Mouse (Mus musculus) testis, adult 2 months (tissue): ENCODE data around the gene Bpifb1. TPM values are rescaled to one million over a fixed set of nuclear protein-coding genes. Genes with fewer than 3 reads are reported as not detected.

Source experiments
- polyA plus RNA-seq: library from polyadenylated mRNA; depleted of rRNA; stranded (reverse); fragments of >200 nt; gene quantifications from 2 replicates; pipeline ENCODE4 v1.2.3, GENCODE M21; 2012; rRNA removed

The Bpifb1 gene
- polyA plus RNA-seq, 1 experiment = 0.42 TPM

Other genes starting within 250 kb of the Bpifb1 start
- gene Bpifa6, start 215.9 kb upstream of the Bpifb1 start, polyA plus RNA-seq = 7.6 and 9.6 TPM in 2 replicates
- gene Bpifa2, start 182.6 kb upstream of the Bpifb1 start, polyA plus RNA-seq = 0.11 TPM in 1 of 2 replicates, not detected in the other
- 195 and 226 TPM in 2 replicates for gene Bpifa3, start 60.5 kb upstream of the Bpifb1 start, polyA plus RNA-seq
- 0.83 and 0.93 TPM in 2 replicates for gene Bpifa1, start 47.9 kb upstream of the Bpifb1 start, polyA plus RNA-seq
- not detected in 2 replicates for gene Bpifa5, start 28.2 kb upstream of the Bpifb1 start, polyA plus RNA-seq
- gene Bpifb5, start 32.9 kb downstream of the Bpifb1 start, polyA plus RNA-seq = 12.7 and 14.1 TPM in 2 replicates
- gene Bpifb9a, start 67.0 kb downstream of the Bpifb1 start, polyA plus RNA-seq = not detected in 2 replicates
- not detected in 2 replicates for gene Bpifb9b, start 116.4 kb downstream of the Bpifb1 start, polyA plus RNA-seq
- 3.1 and 5.0 TPM in 2 replicates for gene Cdk5rap1, start 182.2 kb downstream of the Bpifb1 start, polyA plus RNA-seq
- 5.7 and 7.2 TPM in 2 replicates for gene Snta1, start 217.3 kb downstream of the Bpifb1 start, polyA plus RNA-seq
- gene Cbfa2t2, start 245.7 kb downstream of the Bpifb1 start, polyA plus RNA-seq = 10.2 and 12.6 TPM in 2 replicates